Mouse (Mus musculus) heart, embryonic 16.5 days (tissue): ENCODE measurements around the gene Adamtsl1. TPM values are rescaled to one million over a fixed set of nuclear protein-coding genes. Genes with fewer than 3 reads are reported as not detected.

Experiments used
- ATAC-seq: fragments of 200-750 bp; cut with Nextera tagmentation; replicated peaks from 2 replicates; pipeline ENCODE4 v1.8.0; 2017; ENCODE audit warnings: moderate number of reproducible peaks; ENCODE audit not compliant: insufficient read depth, low FRiP score; ENCODE audit errors: extremely low read depth
- H3K27ac ChIP-seq: fragments of 300-500 bp; sonication (generic); 2 replicates; pipeline ENCODE4 v1.5.1; 2014; ENCODE audit warnings: mild to moderate bottlenecking, low read length, control low read depth, moderate library complexity
- H3K27me3 ChIP-seq: fragments of 300-500 bp; sonication (generic); 2 replicates; pipeline ENCODE4 v1.6.1; 2014; ENCODE audit warnings: low read length, mixed read lengths; ENCODE audit not compliant: control insufficient read depth, insufficient read depth
- H3K36me3 ChIP-seq: fragments of 300-500 bp; sonication (generic); 2 replicates; pipeline ENCODE4 v1.6.1; 2014; ENCODE audit not compliant: control insufficient read depth, insufficient read depth
- H3K4me1 ChIP-seq: fragments of 300-500 bp; sonication (generic); 2 replicates; pipeline ENCODE4 v1.6.1; 2014; ENCODE audit warnings: low read length, mixed read lengths; ENCODE audit not compliant: control insufficient read depth, insufficient read depth
- H3K4me2 ChIP-seq: fragments of 300-500 bp; sonication (generic); 2 replicates; pipeline ENCODE4 v1.6.1; 2014; ENCODE audit warnings: low read depth, mild to moderate bottlenecking, control low read depth, low read length
- H3K4me3 ChIP-seq: fragments of 300-500 bp; sonication (generic); 2 replicates; pipeline ENCODE4 v1.5.1; 2014; ENCODE audit warnings: mild to moderate bottlenecking, control low read depth, low read length
- H3K9ac ChIP-seq: fragments of 300-500 bp; sonication (generic); 2 replicates; pipeline ENCODE4 v1.6.1; 2014; ENCODE audit warnings: low read length, control low read depth
- H3K9me3 ChIP-seq: fragments of 300-500 bp; sonication (generic); replicated peaks from 2 replicates; pipeline ENCODE4 v1.6.1; 2016; ENCODE audit warnings: low read length; ENCODE audit not compliant: control insufficient read depth
- WGBS: fragments of 180-500 bp; shearing (Covaris S2); extraction: QIAGEN DNeasy Blood & Tissue Kit; methylation state at CpG from one replicate; pipeline ENCODE4 v1.1.7; 2014; 5-methylcytosine and 5-hydroxymethylcytosine counted together
- polyA plus RNA-seq: library from polyadenylated mRNA; unstranded; fragments of >200 nt; fragmentation: Nextera tagmentation; extraction: Ambion mirVana; gene quantifications from 2 replicates; pipeline ENCODE4 v1.2.1, GENCODE M21; 2015

Adamtsl1 gene
- polyA plus RNA-seq, 1 experiment from 2014 or later, result 7.9 TPM

DNA sequence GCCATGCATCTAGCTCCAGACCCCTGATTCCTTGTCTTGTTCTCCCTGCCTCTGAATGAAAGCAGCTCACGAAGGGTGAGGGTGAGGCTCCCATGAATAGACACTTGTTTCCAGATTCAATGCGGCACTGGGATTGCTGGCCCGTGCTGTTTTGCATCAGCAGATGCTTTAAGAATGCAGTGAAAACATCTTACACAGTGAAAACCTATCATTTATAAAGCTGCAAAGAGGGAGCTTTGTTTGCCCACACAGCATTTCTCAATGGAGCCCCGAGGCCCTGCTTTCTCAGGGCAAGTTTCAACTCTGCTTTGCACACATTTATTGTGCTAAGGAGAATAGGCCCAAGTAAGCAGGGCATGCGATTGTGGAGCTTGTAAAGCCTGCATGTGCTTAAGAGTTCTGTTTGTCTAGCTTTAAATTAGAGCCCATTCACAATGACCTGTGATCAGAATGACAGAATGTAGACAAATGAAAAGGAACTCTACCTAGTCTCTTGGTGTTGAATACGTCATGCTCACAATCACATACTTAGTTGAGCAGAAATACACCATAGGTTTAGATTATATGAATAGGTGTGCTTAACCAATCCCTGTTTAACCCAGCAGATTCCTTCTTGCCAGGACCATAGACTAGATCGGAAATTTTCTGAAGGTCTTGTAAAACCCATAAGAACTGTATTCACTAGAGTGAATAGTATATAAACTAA is 193.5 kb downstream of the Adamtsl1 start:
- H3K9me3 ChIP-seq, result no peaks in the 10 kb centered on the region
- no peak overlapping the region for H3K4me3 ChIP-seq
- no peaks in the 10 kb centered on the region for H3K4me1 ChIP-seq
- H3K36me3 ChIP-seq, result no peaks in the 10 kb centered on the region
- H3K4me2 ChIP-seq, result no peak overlapping the region
- 67% methylated on average over 7 of the region's 7 CpGs for WGBS
- no peak for ATAC-seq
- no peak overlapping the region for H3K9ac ChIP-seq
- H3K27me3 ChIP-seq, result no peaks in the 10 kb centered on the region
- no peak overlapping the region for H3K27ac ChIP-seq

DNA sequence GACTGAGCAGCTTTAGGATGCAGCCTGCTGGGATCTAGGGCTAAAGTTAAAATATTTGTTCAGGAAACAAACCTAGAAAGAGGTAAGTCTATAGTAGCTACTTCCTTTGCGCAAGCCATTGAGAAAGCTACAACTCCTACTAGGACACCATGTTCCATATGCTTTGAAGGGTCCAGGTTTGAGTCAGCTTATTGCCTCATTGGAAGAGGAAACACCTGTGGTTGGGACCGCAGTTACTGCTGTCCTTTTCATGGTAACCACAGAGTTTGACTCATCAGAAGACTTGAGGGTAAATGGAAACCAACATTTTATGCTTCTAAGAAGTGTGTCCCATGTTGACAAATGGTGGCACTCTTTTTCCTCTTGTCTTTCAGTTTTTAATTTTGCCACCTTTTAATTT is 195.7 kb downstream of the Adamtsl1 start:
- Histone ChIP-seq H3K36me3 (no peaks in the 10 kb centered on the region), H3K27ac (no peak overlapping the region), H3K4me2 (no peak overlapping the region), H3K4me3 (no peak overlapping the region), H3K9ac (no peak overlapping the region), H3K27me3 (no peaks in the 10 kb centered on the region), H3K9me3 (no peaks in the 10 kb centered on the region), H3K4me1 (no peaks in the 10 kb centered on the region)
- ATAC-seq, result no peak
- 81% methylated on average over 2 of the region's 2 CpGs for WGBS

DNA sequence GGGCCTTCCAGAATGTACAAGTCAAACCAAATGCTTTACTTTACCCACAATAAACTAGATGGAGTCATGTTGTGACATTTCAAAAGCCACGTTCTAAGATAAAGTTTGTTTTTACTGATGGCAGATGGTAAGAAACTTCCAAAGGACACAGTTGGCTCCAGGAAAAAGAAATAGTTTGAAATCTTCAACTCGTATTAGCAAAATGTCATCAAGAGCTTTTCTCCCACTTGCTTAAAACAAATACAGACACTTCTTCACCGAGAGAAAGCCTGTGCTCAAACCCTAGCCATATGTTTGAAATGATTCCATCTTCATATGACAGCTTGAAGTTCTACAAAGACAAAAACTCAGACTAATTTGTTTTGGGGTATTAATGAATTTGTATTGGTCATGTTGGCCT is 211.0 kb downstream of the Adamtsl1 start:
- H3K27ac ChIP-seq, result no peak overlapping the region
- no peak overlapping the region for H3K9ac ChIP-seq
- H3K27me3 ChIP-seq, result no peaks in the 10 kb centered on the region
- H3K9me3 ChIP-seq, result no peaks in the 10 kb centered on the region
- WGBS, result 57% methylated on average over 3 of the region's 3 CpGs
- no peaks in the 10 kb centered on the region for H3K36me3 ChIP-seq
- ATAC-seq, result no peak
- no peak overlapping the region for H3K4me2 ChIP-seq
- no peak overlapping the region for H3K4me3 ChIP-seq
- no peaks in the 10 kb centered on the region for H3K4me1 ChIP-seq

DNA sequence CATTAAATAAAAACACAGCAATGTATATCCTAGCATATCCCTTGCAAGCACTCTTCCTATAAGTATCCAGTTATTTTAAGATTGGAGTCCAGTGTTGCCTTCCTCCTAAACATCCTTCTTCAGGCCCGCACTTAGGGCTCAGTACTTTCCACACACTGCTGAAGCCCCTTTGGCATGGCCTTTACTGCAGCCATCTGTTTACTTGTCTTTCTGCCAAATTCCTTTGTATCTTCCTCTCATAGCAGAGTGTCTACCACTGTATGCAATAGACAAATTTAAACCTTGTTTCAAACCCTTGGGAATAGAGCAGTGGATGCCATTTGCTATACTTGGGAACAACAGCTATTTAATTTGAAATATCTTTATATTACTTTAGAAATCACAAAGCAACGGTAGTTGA is 213.8 kb downstream of the Adamtsl1 start:
- no peaks in the 10 kb centered on the region; the same call in 1 of the 2 replicates for H3K9me3 ChIP-seq
- no peak overlapping the region for H3K9ac ChIP-seq
- H3K36me3 ChIP-seq, result no peaks in the 10 kb centered on the region
- H3K27me3 ChIP-seq, result no peaks in the 10 kb centered on the region
- H3K4me2 ChIP-seq, result no peak overlapping the region
- no peak for ATAC-seq
- H3K27ac ChIP-seq, result no peak overlapping the region
- no peaks in the 10 kb centered on the region for H3K4me1 ChIP-seq
- 65% methylated on average over 2 of the region's 2 CpGs for WGBS
- no peak overlapping the region for H3K4me3 ChIP-seq

DNA sequence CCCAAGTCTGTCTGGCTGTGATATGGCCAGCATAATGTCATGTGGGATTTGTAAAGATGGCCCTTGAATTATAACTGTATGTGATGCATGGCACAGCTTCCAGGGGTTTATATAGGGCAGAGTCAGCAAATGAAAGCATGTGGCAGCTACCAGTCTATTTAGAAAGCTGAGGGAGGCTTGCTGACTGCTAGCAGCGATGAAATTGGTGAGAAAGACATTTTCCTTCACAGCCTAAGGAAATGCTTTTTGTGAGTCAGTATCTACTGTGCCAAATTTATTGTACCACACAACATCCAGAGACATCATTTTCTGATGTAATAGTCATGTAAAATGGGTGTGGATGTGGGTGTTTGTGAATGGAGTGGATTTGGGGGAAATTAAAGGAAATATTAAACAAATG is 214.4 kb downstream of the Adamtsl1 start:
- H3K4me2 ChIP-seq, result no peak overlapping the region
- no peaks in the 10 kb centered on the region for H3K4me1 ChIP-seq
- H3K27me3 ChIP-seq, result no peaks in the 10 kb centered on the region
- H3K9ac ChIP-seq, result no peak overlapping the region
- H3K36me3 ChIP-seq, result no peaks in the 10 kb centered on the region
- no peak for ATAC-seq
- no peak overlapping the region for H3K27ac ChIP-seq
- no peak overlapping the region for H3K4me3 ChIP-seq
- no peaks in the 10 kb centered on the region; the same call in 1 of the 2 replicates for H3K9me3 ChIP-seq
- WGBS, result 56% methylated on average over 1 of the region's 1 CpGs

DNA sequence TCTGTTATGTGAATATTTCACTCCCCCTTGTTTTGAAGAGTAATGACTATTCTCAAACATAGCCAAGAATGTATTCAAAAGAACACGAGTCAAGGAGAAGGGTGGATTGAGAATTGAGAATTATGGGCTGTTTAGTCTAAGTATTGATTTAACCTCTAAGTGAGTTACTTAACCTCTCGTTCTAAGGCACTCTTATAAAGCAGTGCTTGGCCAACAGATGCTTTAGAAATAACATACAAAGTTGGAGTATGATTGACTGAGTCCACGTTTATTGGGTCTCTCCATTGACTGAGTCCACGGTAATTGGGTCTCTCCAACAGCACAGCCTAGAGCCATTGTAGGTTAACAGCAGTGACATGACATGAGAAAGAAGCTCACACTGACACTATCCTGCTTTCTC is 226.5 kb downstream of the Adamtsl1 start:
- H3K4me3 ChIP-seq, result no peak overlapping the region
- no peaks in the 10 kb centered on the region for H3K9me3 ChIP-seq
- H3K27me3 ChIP-seq, result no peaks in the 10 kb centered on the region
- no peak overlapping the region for H3K27ac ChIP-seq
- no peak overlapping the region for H3K9ac ChIP-seq
- H3K4me2 ChIP-seq, result no peak overlapping the region
- no peak for ATAC-seq
- H3K4me1 ChIP-seq, result no peaks in the 10 kb centered on the region
- WGBS, result 69% methylated on average over 4 of the region's 4 CpGs
- no peaks in the 10 kb centered on the region for H3K36me3 ChIP-seq

DNA sequence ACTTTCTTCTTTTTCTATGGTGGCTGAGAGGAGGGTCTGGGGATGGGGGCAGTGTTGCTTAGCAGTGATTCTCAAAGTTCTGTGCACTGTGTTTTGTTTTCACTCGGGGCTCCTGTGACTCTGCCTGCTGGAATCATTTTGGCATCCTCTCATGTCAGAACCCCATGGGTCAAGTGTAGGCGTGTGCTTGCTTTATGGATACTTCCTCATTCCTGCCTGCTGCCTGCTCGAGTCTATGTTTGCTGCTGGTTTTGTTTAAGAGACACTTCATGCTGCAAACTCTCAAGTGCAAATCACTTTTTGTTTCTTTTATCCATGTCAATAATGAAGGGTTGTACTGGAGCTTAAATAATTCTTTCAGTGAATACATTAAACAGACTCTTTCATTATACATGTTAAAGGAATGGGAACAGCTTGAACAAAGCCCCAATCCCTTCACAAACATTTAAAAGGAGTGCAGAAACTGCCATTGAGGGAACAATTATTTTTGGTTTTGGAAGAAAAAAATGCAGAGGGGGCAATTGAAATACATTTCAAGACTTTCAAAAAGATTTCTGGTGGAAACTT is 227.9 kb downstream of the Adamtsl1 start:
- no peak for ATAC-seq
- H3K9ac ChIP-seq, result no peak overlapping the region
- H3K27ac ChIP-seq, result no peak overlapping the region
- 12% methylated on average over 3 of the region's 3 CpGs for WGBS
- no peaks in the 10 kb centered on the region for H3K9me3 ChIP-seq
- no peak overlapping the region for H3K4me2 ChIP-seq
- no peak overlapping the region for H3K4me3 ChIP-seq
- H3K4me1 ChIP-seq, result no peaks in the 10 kb centered on the region
- H3K36me3 ChIP-seq, result no peaks in the 10 kb centered on the region
- no peaks in the 10 kb centered on the region for H3K27me3 ChIP-seq

DNA sequence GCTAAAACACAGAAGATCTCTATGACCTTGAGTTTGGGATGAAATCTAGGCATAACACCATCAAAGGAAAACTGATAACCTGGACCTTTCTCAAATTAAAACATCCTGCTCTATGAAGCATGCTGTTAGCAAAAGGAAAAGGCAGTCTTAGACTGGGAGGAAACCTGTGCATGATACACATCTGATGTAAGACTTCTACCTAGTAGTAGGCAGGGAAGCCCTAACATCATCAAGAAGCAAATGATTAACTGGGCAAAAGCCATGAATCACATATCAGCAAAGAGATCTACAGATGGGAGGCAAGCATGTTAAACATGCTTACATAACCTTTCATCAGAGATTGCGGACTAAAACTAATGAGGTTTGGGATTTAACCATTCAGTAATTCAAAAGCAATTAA is 229.5 kb downstream of the Adamtsl1 start:
- H3K4me1 ChIP-seq, result no peaks in the 10 kb centered on the region
- no peak overlapping the region for H3K27ac ChIP-seq
- H3K36me3 ChIP-seq, result no peaks in the 10 kb centered on the region
- no peak for ATAC-seq
- no peaks in the 10 kb centered on the region for H3K9me3 ChIP-seq
- no peaks in the 10 kb centered on the region for H3K27me3 ChIP-seq
- H3K9ac ChIP-seq, result no peak overlapping the region
- whole genome bisulfite sequencing, result 83% methylated on average over 1 of the region's 1 CpGs
- H3K4me3 ChIP-seq, result no peak overlapping the region
- no peak overlapping the region for H3K4me2 ChIP-seq

DNA sequence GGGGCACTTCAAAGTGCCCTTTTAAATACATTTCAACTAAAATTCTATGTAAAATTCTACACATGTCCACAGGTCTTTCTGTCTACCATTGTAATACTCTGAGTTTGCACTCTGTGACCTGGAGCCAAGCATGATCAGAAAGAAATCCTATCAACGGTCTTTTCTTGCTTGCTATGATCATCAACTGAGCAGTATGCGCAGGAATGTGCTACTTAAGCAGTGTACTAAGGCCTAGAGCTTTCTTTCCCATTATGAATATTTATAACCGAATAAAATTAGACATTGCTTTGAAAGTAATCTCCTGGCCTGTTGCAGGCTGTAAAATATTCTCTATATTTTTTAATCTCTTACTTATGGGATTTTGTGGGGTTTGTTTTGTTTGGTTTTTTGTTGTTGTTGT is 248.7 kb downstream of the Adamtsl1 start:
- H3K27me3 ChIP-seq, result no peaks in the 10 kb centered on the region
- no peak for ATAC-seq
- H3K4me1 ChIP-seq, result peaks cover 8% of the 10 kb centered on the region
- H3K4me2 ChIP-seq, result no peak overlapping the region
- no peaks in the 10 kb centered on the region for H3K36me3 ChIP-seq
- no peak overlapping the region for H3K9ac ChIP-seq
- WGBS, result 85% methylated on average over 3 of the region's 3 CpGs
- no peak overlapping the region for H3K27ac ChIP-seq
- H3K9me3 ChIP-seq, result no peaks in the 10 kb centered on the region
- H3K4me3 ChIP-seq, result no peak overlapping the region
